Mouse (Mus musculus): ENCODE measurements around the gene Celf3. TPM values are rescaled to one million over a fixed set of nuclear protein-coding genes. Genes with fewer than 3 reads are reported as not detected.

Celf3 gene
- polyA plus RNA-seq, 1 experiment, result 112 TPM

GRCm38 (mm10) chr3:94526731-94527130 lies 48.6 kb downstream of the Celf3 start:
- 87% methylated on average over 2 of the region's 2 CpGs for WGBS
- H3K27me3 ChIP-seq (ENCODE audit: control insufficient read depth, insufficient read depth, low read length), result no peaks in the 10 kb centered on the region
- H3K4me3 ChIP-seq (replicated peaks; ENCODE audit: insufficient read depth, low read depth, low read length), result no peak overlapping the region
- H3K27ac ChIP-seq (ENCODE audit: insufficient read depth, low read length), result no peak overlapping the region
- H3K4me1 ChIP-seq (ENCODE audit: control insufficient read depth, insufficient read depth, low read length), result no peaks in the 10 kb centered on the region
- TF ChIP-seq POLR2A (IDR thresholded peaks at IDR 0.05; ENCODE audit: borderline replicate concordance, insufficient read depth, low read length), result no peak
- TF ChIP-seq CTCF (IDR thresholded peaks at IDR 0.05; ENCODE audit: borderline replicate concordance, insufficient read depth, low read depth, low read length), result no peak
- no peak for DNase-seq

- no peaks in the 10 kb centered on the region for H3K27me3 ChIP-seq (ENCODE audit: control insufficient read depth, insufficient read depth, low read length)
- no peaks in the 10 kb centered on the region for H3K4me1 ChIP-seq (ENCODE audit: control insufficient read depth, insufficient read depth, low read length)
- peak in 1 of 2 experiments; percentile 37 for DNase-seq
- H3K27ac ChIP-seq (ENCODE audit: insufficient read depth, low read length), result no peak overlapping the region
- TF ChIP-seq CTCF (IDR thresholded peaks at IDR 0.05; ENCODE audit: borderline replicate concordance, insufficient read depth, low read depth, low read length) (peak; percentile 40; the same call in 1 of the 2 replicates), POLR2A (IDR thresholded peaks at IDR 0.05; ENCODE audit: borderline replicate concordance, insufficient read depth, low read length) (no peak)
- H3K4me3 ChIP-seq (replicated peaks; ENCODE audit: insufficient read depth, low read depth, low read length), result no peak overlapping the region
Observed at GRCm38 (mm10) chr3:94533968-94534367, 55.9 kb downstream of the Celf3 start.

GRCm38 (mm10) chr3:94537187-94537586 lies 59.1 kb downstream of the Celf3 start:
- 94% methylated on average over 3 of the region's 3 CpGs for WGBS
- Histone ChIP-seq H3K4me1 (ENCODE audit: control insufficient read depth, insufficient read depth, low read length) (no peaks in the 10 kb centered on the region), H3K27ac (ENCODE audit: insufficient read depth, low read length) (no peak overlapping the region), H3K4me3 (replicated peaks; ENCODE audit: insufficient read depth, low read depth, low read length) (no peak overlapping the region), H3K27me3 (ENCODE audit: control insufficient read depth, insufficient read depth, low read length) (no peaks in the 10 kb centered on the region)
- DNase-seq, result no peak
- TF ChIP-seq CTCF (IDR thresholded peaks at IDR 0.05; ENCODE audit: borderline replicate concordance, insufficient read depth, low read depth, low read length), result no peak
- no peak for TF ChIP-seq POLR2A (IDR thresholded peaks at IDR 0.05; ENCODE audit: borderline replicate concordance, insufficient read depth, low read length)

Other genes with a start within 250 kb of the Celf3 start
- gene Gm4778, start 214.3 kb upstream of the Celf3 start, polyA plus RNA-seq (2012; rRNA removed), result not detected in 2 replicates
- gene Them4, start 168.2 kb upstream of the Celf3 start, polyA plus RNA-seq (2012; rRNA removed), result 33.6 and 33.8 TPM in 2 replicates
- not detected in 2 replicates for gene Them5, start 136.2 kb upstream of the Celf3 start, polyA plus RNA-seq (2012; rRNA removed)
- gene C2cd4d, start 115.9 kb upstream of the Celf3 start, polyA plus RNA-seq (2012; rRNA removed), result 3.5 and 3.7 TPM in 2 replicates
- gene Rorc, start 105.5 kb upstream of the Celf3 start, polyA plus RNA-seq (2012; rRNA removed), result 20.4 and 20.9 TPM in 2 replicates
- gene Lingo4, start 79.8 kb upstream of the Celf3 start, polyA plus RNA-seq (2012; rRNA removed), result 6.5 and 6.6 TPM in 2 replicates
- gene Tdrkh, start 65.0 kb upstream of the Celf3 start, polyA plus RNA-seq (2012; rRNA removed), result 21.4 and 22.8 TPM in 2 replicates
- gene Mrpl9, start 35.0 kb upstream of the Celf3 start, polyA plus RNA-seq (2012; rRNA removed), result 58.5 and 58.6 TPM in 2 replicates
- gene Oaz3, start 34.4 kb upstream of the Celf3 start, polyA plus RNA-seq (2012; rRNA removed), result 0.15 and 0.32 TPM in 2 replicates
- gene Riiad1, start 2.0 kb downstream of the Celf3 start, polyA plus RNA-seq (2012; rRNA removed), result 1.3 and 1.6 TPM in 2 replicates
- 55.9 and 58.6 TPM in 2 replicates for gene Snx27, start 104.4 kb downstream of the Celf3 start, polyA plus RNA-seq (2012; rRNA removed)
- gene Gm10972, start 164.8 kb downstream of the Celf3 start, polyA plus RNA-seq (2012; rRNA removed), result not detected in 2 replicates
- gene Tuft1, start 180.6 kb downstream of the Celf3 start, polyA plus RNA-seq (2012; rRNA removed), result 7.0 and 7.4 TPM in 2 replicates
- 0.44 TPM in 1 of 2 replicates, not detected in the other for gene Selenbp2, start 215.3 kb downstream of the Celf3 start, polyA plus RNA-seq (2012; rRNA removed)

All from cerebellum, adult 2 months (tissue).